ENCODE assay signal across 8 mouse cellular contexts in genomic region chr12:64968067-64968466, GRCm38 (mm10). TPM values are rescaled to one million over a fixed set of nuclear protein-coding genes. Genes with fewer than 3 reads are reported as not detected.
DNase-seq lines count a peak whose midpoint lies in the region; ATAC-seq and TF ChIP-seq lines count a peak whose summit lies in the region.

No protein-coding gene starts in this region.

- TF ChIP-seq POLR2A in cortical plate, adult 2 months (IDR thresholded peaks at IDR 0.05; ENCODE audit: extremely low read depth, insufficient read depth, low read length), result no peak

- no peak for ATAC-seq in kidney, embryonic 16.5 days (ENCODE audit: low FRiP score, low TSS enrichment)
- ATAC-seq in hindbrain, embryonic 16.5 days, result no peak
- ATAC-seq in midbrain, embryonic 14.5 days (ENCODE audit: low FRiP score, low TSS enrichment), result no peak

- H3K9ac ChIP-seq in kidney, embryonic 16.5 days (replicated peaks; ENCODE audit: low read length), result peak overlapping the region; percentile 96
- peak overlapping the region; percentile 48 for H3K9ac ChIP-seq in hindbrain, embryonic 16.5 days (ENCODE audit: low read depth, low read length)
- H3K9ac ChIP-seq in midbrain, embryonic 14.5 days (replicated peaks; ENCODE audit: low read length), result peak overlapping the region; percentile 80

- TF ChIP-seq CTCF in cortical plate, adult 2 months (IDR thresholded peaks at IDR 0.05; ENCODE audit: extremely low read depth, insufficient read depth, low read length), result no peak

- intact Hi-C loops in gastrocnemius, postnatal 36 days (cut with DNase I), result loop anchor here (5.0 kb wide), 1 partner anchor 104 kb away; the partner anchor contains the start of gene Fkbp3

- H3K4me2 ChIP-seq in kidney, embryonic 16.5 days (replicated peaks; ENCODE audit: low read depth, low read length), result peak overlapping the region; percentile 95
- H3K4me2 ChIP-seq in hindbrain, embryonic 16.5 days (ENCODE audit: low read length), result peak overlapping the region; percentile 96
- peak overlapping the region; percentile 95 for H3K4me2 ChIP-seq in midbrain, embryonic 14.5 days (ENCODE audit: low read length)

- H3K27me3 ChIP-seq in kidney, embryonic 16.5 days (ENCODE audit: insufficient read depth, low read length), result no peaks in the 10 kb centered on the region
- no peaks in the 10 kb centered on the region for H3K27me3 ChIP-seq in hindbrain, embryonic 16.5 days (replicated peaks; ENCODE audit: control insufficient read depth, insufficient read depth, low read length)
- H3K27me3 ChIP-seq in midbrain, embryonic 14.5 days (ENCODE audit: control insufficient read depth, insufficient read depth, low read length), result no peaks in the 10 kb centered on the region

- H3K9me3 ChIP-seq in kidney, embryonic 16.5 days (ENCODE audit: low read length), result no peaks in the 10 kb centered on the region
- no peaks in the 10 kb centered on the region for H3K9me3 ChIP-seq in hindbrain, embryonic 16.5 days (ENCODE audit: control insufficient read depth, low read length)
- H3K9me3 ChIP-seq in midbrain, embryonic 14.5 days (ENCODE audit: control insufficient read depth, low read length), result no peaks in the 10 kb centered on the region

- WGBS in kidney, embryonic 16.5 days, result 2% methylated on average over 2 of the region's 2 CpGs
- 12% methylated on average over 2 of the region's 2 CpGs for WGBS in hindbrain, embryonic 16.5 days
- 6% methylated on average over 2 of the region's 2 CpGs for WGBS in midbrain, embryonic 14.5 days

- H3K4me1 ChIP-seq in kidney, embryonic 16.5 days (ENCODE audit: insufficient read depth, low read length), result peaks cover 32% of the 10 kb centered on the region
- peaks cover 9% of the 10 kb centered on the region; the same call in 1 of the 2 replicates for H3K4me1 ChIP-seq in cortical plate, adult 2 months (ENCODE audit: control insufficient read depth, insufficient read depth, low read length)
- peaks cover 38% of the 10 kb centered on the region for H3K4me1 ChIP-seq in hindbrain, embryonic 16.5 days (ENCODE audit: control insufficient read depth, insufficient read depth, low read depth, low read length)
- H3K4me1 ChIP-seq in midbrain, embryonic 14.5 days (ENCODE audit: control insufficient read depth, insufficient read depth, low read length), result peaks cover 53% of the 10 kb centered on the region

- H3K36me3 ChIP-seq in kidney, embryonic 16.5 days (ENCODE audit: insufficient read depth, low read length), result no peaks in the 10 kb centered on the region
- no peaks in the 10 kb centered on the region for H3K36me3 ChIP-seq in hindbrain, embryonic 16.5 days (ENCODE audit: control insufficient read depth, insufficient read depth, low read length)
- 0 out of 2 replicates have a peak, but pooled peaks cover 4% of the 10 kb centered on the region for H3K36me3 ChIP-seq in midbrain, embryonic 14.5 days (ENCODE audit: control insufficient read depth, insufficient read depth, low read length)

- peak overlapping the region; percentile 79 for H3K4me3 ChIP-seq in kidney, embryonic 16.5 days (ENCODE audit: low read length)
- H3K4me3 ChIP-seq in cortical plate, adult 2 months (ENCODE audit: insufficient read depth, low read length), result peak overlapping the region; percentile 55
- peak overlapping the region; percentile 79 for H3K4me3 ChIP-seq in hindbrain, embryonic 16.5 days (ENCODE audit: low read length)
- H3K4me3 ChIP-seq in midbrain, embryonic 14.5 days (replicated peaks; ENCODE audit: low read depth, low read length), result peak overlapping the region; percentile 93

- no peak for DNase-seq in kidney, postnatal 36 days
- peak; percentile 30 for DNase-seq in midbrain, embryonic 14.5 days
- DNase-seq in cerebellum, adult 9-11 months, result no peak
- no peak for DNase-seq in adrenal gland, postnatal 10 days
- DNase-seq in gastrocnemius, postnatal 36 days, result no peak

- no peak overlapping the region for H3K27ac ChIP-seq in kidney, embryonic 16.5 days (ENCODE audit: low read length)
- H3K27ac ChIP-seq in cortical plate, adult 2 months (ENCODE audit: insufficient read depth, low read length), result no peak overlapping the region
- no peak overlapping the region for H3K27ac ChIP-seq in hindbrain, embryonic 16.5 days (ENCODE audit: low read depth, low read length)
- H3K27ac ChIP-seq in midbrain, embryonic 14.5 days (replicated peaks; ENCODE audit: low read depth, low read length), result no peak overlapping the region

RNA-seq across cellular contexts. Expression of gene Togaram1, which starts 2.5 kb away (rescaled TPM):
- 28.7 and 32.0 TPM in 2 replicates for polyA plus RNA-seq in kidney, embryonic 16.5 days (2015; fragmentation: Nextera tagmentation; extraction: Ambion mirVana)
- polyA plus RNA-seq in cortical plate, adult 2 months (2012; rRNA removed), result 21.4 and 24.2 TPM in 2 replicates
- 20.5 and 20.7 TPM in 2 replicates for polyA plus RNA-seq in hindbrain, embryonic 16.5 days (2015; fragmentation: Nextera tagmentation; extraction: Ambion mirVana)
- 22.9 and 28.5 TPM in 2 replicates for polyA plus RNA-seq in midbrain, embryonic 14.5 days (2014; fragmentation: Nextera tagmentation; extraction: Ambion mirVana)
- total RNA-seq in adrenal gland, postnatal 10 days (2021), result 10 to 100 TPM; 23.0 to 28.4 TPM
- 10 to 100 TPM in 1 of 2 experiments, 1 to 10 TPM in 1; 8.8 to 10.5 TPM for total RNA-seq in gastrocnemius, postnatal 36 days (2021)

RNA-seq across cellular contexts. Expression of gene Klhl28, which starts 2.7 kb away (rescaled TPM):
- 9.0 and 10.4 TPM in 2 replicates for polyA plus RNA-seq in kidney, embryonic 16.5 days (2015; fragmentation: Nextera tagmentation; extraction: Ambion mirVana)
- polyA plus RNA-seq in cortical plate, adult 2 months (2012; rRNA removed), result 10.6 and 11.2 TPM in 2 replicates
- 21.4 and 24.5 TPM in 2 replicates for polyA plus RNA-seq in hindbrain, embryonic 16.5 days (2015; fragmentation: Nextera tagmentation; extraction: Ambion mirVana)
- polyA plus RNA-seq in midbrain, embryonic 14.5 days (2014; fragmentation: Nextera tagmentation; extraction: Ambion mirVana), result 30.2 and 38.5 TPM in 2 replicates
- total RNA-seq in adrenal gland, postnatal 10 days (2021), result 10 to 100 TPM; 11.2 to 13.3 TPM
- 1 to 10 TPM; 8.0 to 9.4 TPM for total RNA-seq in gastrocnemius, postnatal 36 days (2021)

RNA-seq across cellular contexts. Expression of gene Gm527, which starts 50.4 kb away (rescaled TPM):
- polyA plus RNA-seq in kidney, embryonic 16.5 days (2015; fragmentation: Nextera tagmentation; extraction: Ambion mirVana), result 0.60 and 2.4 TPM in 2 replicates
- 8.3 and 11.4 TPM in 2 replicates for polyA plus RNA-seq in cortical plate, adult 2 months (2012; rRNA removed)
- polyA plus RNA-seq in hindbrain, embryonic 16.5 days (2015; fragmentation: Nextera tagmentation; extraction: Ambion mirVana), result 1.4 and 2.4 TPM in 2 replicates
- polyA plus RNA-seq in midbrain, embryonic 14.5 days (2014; fragmentation: Nextera tagmentation; extraction: Ambion mirVana), result 2.1 and 3.7 TPM in 2 replicates
- 1 to 10 TPM; 5.1 to 5.8 TPM for total RNA-seq in adrenal gland, postnatal 10 days (2021)
- total RNA-seq in gastrocnemius, postnatal 36 days (2021), result 1 to 10 TPM; 3.6 to 4.0 TPM
